Mouse (Mus musculus) intestine, embryonic 14.5 days (tissue): Measurements from ENCODE around the gene Cadm3. TPM values are rescaled to one million over a fixed set of nuclear protein-coding genes. Genes with fewer than 3 reads are reported as not detected.

Experiments
- ATAC-seq: fragments of 200-750 bp; cut with Nextera tagmentation; replicated peaks from 2 replicates; pipeline ENCODE4 v1.8.0; 2017; ENCODE audit warnings: low read depth, moderate number of reproducible peaks, moderate TSS enrichment, moderate library complexity; ENCODE audit not compliant: low FRiP score, low TSS enrichment
- DNase-seq: peaks from one replicate; pipeline ENCODE4 v3.0.0-alpha.2; 2018; ENCODE audit warnings: low spot score
- H3K27ac ChIP-seq: fragments of 300-500 bp; sonication (generic); 2 replicates; pipeline ENCODE4 v1.5.1; 2014; ENCODE audit warnings: low read depth, mild to moderate bottlenecking, control low read depth
- H3K27me3 ChIP-seq: fragments of 300-500 bp; sonication (generic); replicated peaks from 2 replicates; pipeline ENCODE4 v1.6.1; 2014; ENCODE audit warnings: low read length, control low read depth; ENCODE audit not compliant: control insufficient read depth, insufficient read depth
- H3K36me3 ChIP-seq: fragments of 300-500 bp; sonication (generic); 2 replicates; pipeline ENCODE4 v1.6.1; 2014; ENCODE audit warnings: low read length, control low read depth; ENCODE audit not compliant: control insufficient read depth, insufficient read depth
- H3K4me1 ChIP-seq: fragments of 300-500 bp; sonication (generic); replicated peaks from 2 replicates; pipeline ENCODE4 v1.6.1; 2014; ENCODE audit warnings: low read length, control low read depth, mixed read lengths; ENCODE audit not compliant: control insufficient read depth, insufficient read depth
- H3K4me2 ChIP-seq: fragments of 300-500 bp; sonication (generic); 2 replicates; pipeline ENCODE4 v1.6.1; 2014; ENCODE audit warnings: low read length
- H3K4me3 ChIP-seq: fragments of 300-500 bp; sonication (generic); 2 replicates; pipeline ENCODE4 v1.5.1; 2014; ENCODE audit warnings: low read depth, low read length, control low read depth, mixed read lengths
- H3K9ac ChIP-seq: fragments of 300-500 bp; sonication (generic); 2 replicates; pipeline ENCODE4 v1.6.1; 2014; ENCODE audit warnings: mild to moderate bottlenecking, low read length
- H3K9me3 ChIP-seq: fragments of 300-500 bp; sonication (generic); 2 replicates; pipeline ENCODE4 v1.6.1; 2016; ENCODE audit warnings: low read length, control low read depth; ENCODE audit not compliant: control insufficient read depth
- WGBS: fragments of 180-500 bp; shearing (Covaris S2); extraction: QIAGEN DNeasy Blood & Tissue Kit; methylation state at CpG from one replicate; pipeline ENCODE4 v1.1.7; 2014; 5-methylcytosine and 5-hydroxymethylcytosine counted together
- polyA plus RNA-seq: library from polyadenylated mRNA; unstranded; fragments of >200 nt; fragmentation: Nextera tagmentation; extraction: Ambion mirVana; gene quantifications from 2 replicates; pipeline ENCODE4 v1.2.1, GENCODE M21; 2014

Cadm3 gene
- polyA plus RNA-seq, 1 experiment from 2014 or later = 7.7 TPM

GRCm38 (mm10) chr1:173365970-173366409 lies 1.5 kb downstream of the Cadm3 start:
- H3K4me2 ChIP-seq = peak overlapping the region; percentile 89
- H3K4me3 ChIP-seq = peak overlapping the region; percentile 58; the same call in 1 of the 2 replicates
- no peak for ATAC-seq
- no peaks in the 10 kb centered on the region for H3K36me3 ChIP-seq
- no peak overlapping the region for H3K27ac ChIP-seq
- peaks cover 38% of the 10 kb centered on the region for H3K27me3 ChIP-seq
- WGBS = 3% methylated on average over 13 of the region's 13 CpGs
- H3K9me3 ChIP-seq = no peaks in the 10 kb centered on the region
- H3K4me1 ChIP-seq = 0 out of 2 replicates have a peak, but pooled peaks cover 6% of the 10 kb centered on the region
- no peak for DNase-seq
- no peak overlapping the region for H3K9ac ChIP-seq

GRCm38 (mm10) chr1:173364125-173364800 lies 3.2 kb downstream of the Cadm3 start:
- 0 out of 2 replicates have a peak, but pooled peaks cover 6% of the 10 kb centered on the region for H3K4me1 ChIP-seq
- no peak overlapping the region for H3K27ac ChIP-seq
- H3K36me3 ChIP-seq = no peaks in the 10 kb centered on the region
- DNase-seq (no peak), ATAC-seq (no peak)
- H3K9ac ChIP-seq = no peak overlapping the region
- no peaks in the 10 kb centered on the region for H3K9me3 ChIP-seq
- WGBS = 87% methylated on average over 4 of the region's 4 CpGs
- no peak overlapping the region for H3K4me3 ChIP-seq
- no peak overlapping the region for H3K4me2 ChIP-seq
- peaks cover 38% of the 10 kb centered on the region for H3K27me3 ChIP-seq

DNA sequence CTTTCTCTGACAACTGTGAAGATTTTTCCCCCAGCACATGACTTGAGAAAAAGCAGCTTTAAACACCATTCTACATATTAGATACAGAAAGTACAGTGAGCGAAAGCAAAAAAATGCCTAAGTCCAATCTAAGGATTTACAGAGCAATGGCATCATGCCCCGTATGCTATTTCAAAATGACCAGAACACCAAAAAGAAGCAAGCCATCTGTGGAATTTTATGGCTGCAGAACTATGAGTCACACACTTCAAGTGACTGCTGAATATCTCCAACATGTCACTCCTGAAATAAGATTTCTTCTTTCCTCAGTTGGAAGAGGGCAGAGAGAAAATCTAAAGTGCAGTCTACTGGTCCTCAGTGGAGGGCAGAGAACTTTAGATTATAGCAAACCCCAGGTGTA lies 4.1 kb downstream of the Cadm3 start:
- H3K27me3 ChIP-seq = peaks cover 34% of the 10 kb centered on the region
- no peak overlapping the region for H3K4me3 ChIP-seq
- H3K27ac ChIP-seq = no peak overlapping the region
- 80% methylated on average over 2 of the region's 2 CpGs for WGBS
- H3K4me1 ChIP-seq = 0 out of 2 replicates have a peak, but pooled peaks cover 6% of the 10 kb centered on the region
- no peaks in the 10 kb centered on the region for H3K36me3 ChIP-seq
- ATAC-seq (no peak), DNase-seq (no peak)
- H3K9me3 ChIP-seq = no peaks in the 10 kb centered on the region
- H3K9ac ChIP-seq = no peak overlapping the region
- no peak overlapping the region for H3K4me2 ChIP-seq

DNA sequence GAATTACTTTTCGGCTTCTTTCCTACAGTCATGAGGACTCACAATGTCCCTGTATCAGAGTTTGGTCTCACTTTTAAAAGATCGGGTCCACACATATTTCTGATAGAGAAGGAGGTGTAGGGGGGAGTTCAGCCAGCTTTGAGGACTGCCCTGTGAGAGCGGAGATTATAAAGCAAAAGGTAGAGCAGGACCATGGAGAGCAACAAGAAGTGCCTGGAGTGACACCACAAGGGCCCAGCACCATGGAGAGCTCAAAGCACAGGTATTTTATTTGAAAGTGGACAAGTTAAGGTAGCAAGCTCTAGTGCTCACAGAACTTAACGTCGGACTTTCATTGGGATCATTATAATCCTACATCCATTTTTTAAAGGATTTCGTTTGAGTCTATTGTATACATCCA lies 5.8 kb downstream of the Cadm3 start:
- Histone ChIP-seq H3K36me3 (no peaks in the 10 kb centered on the region), H3K9ac (no peak overlapping the region), H3K9me3 (no peaks in the 10 kb centered on the region), H3K27ac (no peak overlapping the region), H3K27me3 (peaks cover 18% of the 10 kb centered on the region), H3K4me2 (no peak overlapping the region), H3K4me1 (0 out of 2 replicates have a peak, but pooled peaks cover 5% of the 10 kb centered on the region), H3K4me3 (no peak overlapping the region)
- peak; percentile 85 for DNase-seq
- WGBS = 24% methylated on average over 6 of the region's 6 CpGs
- no peak for ATAC-seq

DNA sequence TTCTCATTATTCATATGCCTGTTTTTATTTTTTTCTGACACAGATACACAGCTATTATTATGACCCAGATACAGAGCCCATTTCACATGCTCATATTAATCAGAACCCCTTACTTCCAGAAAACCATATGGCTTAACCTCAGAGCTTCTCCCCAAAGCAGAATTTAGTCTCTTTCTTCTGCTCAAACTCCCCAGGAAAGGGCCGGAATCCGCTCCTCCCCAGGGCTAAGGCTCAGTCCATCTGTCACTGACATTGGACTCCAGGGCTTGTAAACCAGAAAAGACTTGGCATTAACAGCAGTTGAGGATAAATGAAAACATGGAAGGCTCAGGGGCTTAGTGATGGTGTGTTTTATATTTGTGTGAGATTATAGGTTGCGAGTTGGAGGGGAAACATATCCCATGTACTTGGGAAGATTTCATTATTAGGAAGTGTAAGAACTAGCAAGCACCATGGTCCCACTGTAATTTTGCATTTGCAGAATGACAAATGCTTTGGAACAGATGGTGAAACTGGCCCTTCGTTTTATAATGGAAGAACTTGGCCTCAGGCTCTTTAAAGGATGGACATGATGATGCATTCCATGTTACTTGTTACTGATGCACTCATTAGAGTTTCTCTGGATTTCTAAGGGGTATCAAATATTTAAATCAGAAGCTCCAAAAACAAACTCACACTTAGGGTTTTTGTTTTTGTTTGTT lies 7.8 kb downstream of the Cadm3 start:
- H3K4me1 ChIP-seq = no peaks in the 10 kb centered on the region
- H3K4me3 ChIP-seq = no peak overlapping the region
- H3K27ac ChIP-seq = no peak overlapping the region
- no peaks in the 10 kb centered on the region for H3K36me3 ChIP-seq
- H3K4me2 ChIP-seq = no peak overlapping the region
- no peaks in the 10 kb centered on the region for H3K9me3 ChIP-seq
- DNase-seq = no peak
- 0 out of 2 replicates have a peak, but pooled peaks cover 2% of the 10 kb centered on the region for H3K27me3 ChIP-seq
- WGBS = 70% methylated on average over 4 of the region's 4 CpGs
- no peak for ATAC-seq
- H3K9ac ChIP-seq = no peak overlapping the region

- no peaks in the 10 kb centered on the region for H3K27me3 ChIP-seq
- H3K27ac ChIP-seq = no peak overlapping the region
- no peak overlapping the region for H3K9ac ChIP-seq
- no peak overlapping the region for H3K4me3 ChIP-seq
- no peak for DNase-seq
- H3K36me3 ChIP-seq = no peaks in the 10 kb centered on the region
- H3K4me1 ChIP-seq = no peaks in the 10 kb centered on the region
- 50% methylated on average over 4 of the region's 4 CpGs for WGBS
- H3K9me3 ChIP-seq = no peaks in the 10 kb centered on the region
- H3K4me2 ChIP-seq = no peak overlapping the region
- ATAC-seq = no peak
Measured at GRCm38 (mm10) chr1:173357799-173358198, 9.7 kb downstream of the Cadm3 start.

GRCm38 (mm10) chr1:173356699-173357098 lies 10.8 kb downstream of the Cadm3 start:
- no peak for ATAC-seq
- Histone ChIP-seq H3K27me3 (no peaks in the 10 kb centered on the region), H3K9me3 (no peaks in the 10 kb centered on the region), H3K27ac (no peak overlapping the region), H3K4me3 (no peak overlapping the region), H3K9ac (no peak overlapping the region), H3K4me1 (no peaks in the 10 kb centered on the region), H3K36me3 (no peaks in the 10 kb centered on the region), H3K4me2 (no peak overlapping the region)
- DNase-seq = no peak
- WGBS = 80% methylated on average over 2 of the region's 2 CpGs

GRCm38 (mm10) chr1:173355107-173355846 lies 12.2 kb downstream of the Cadm3 start:
- Histone ChIP-seq H3K27ac (no peak overlapping the region), H3K4me2 (no peak overlapping the region), H3K36me3 (no peaks in the 10 kb centered on the region), H3K27me3 (no peaks in the 10 kb centered on the region), H3K9me3 (no peaks in the 10 kb centered on the region), H3K9ac (no peak overlapping the region), H3K4me1 (no peaks in the 10 kb centered on the region), H3K4me3 (no peak overlapping the region)
- DNase-seq (no peak), ATAC-seq (no peak)
- 75% methylated on average over 7 of the region's 7 CpGs for WGBS
